Mouse (Mus musculus) embryonic facial prominence, embryonic 11.5 days (tissue): Measurements from ENCODE around the gene Cnr2. TPM values are rescaled to one million over a fixed set of nuclear protein-coding genes. Genes with fewer than 3 reads are reported as not detected.
"Not testable (repeated sequence)": the region's sequence is repeated elsewhere in the genome, so short reads cannot be mapped to it uniquely, and the experiment has no call there.

ENCODE experiments used
- ATAC-seq: fragments of 200-750 bp; cut with Nextera tagmentation; replicated peaks from 2 replicates; pipeline ENCODE4 v1.8.0; 2017; ENCODE audit warnings: low read depth; ENCODE audit not compliant: insufficient number of reproducible peaks, low FRiP score, low TSS enrichment
- DNase-seq: peaks from one replicate; pipeline ENCODE4 v3.0.0-alpha.2; 2015; ENCODE audit warnings: low spot score
- H3K27ac ChIP-seq: fragments of 300-500 bp; sonication (generic); replicated peaks from 2 replicates; pipeline ENCODE4 v1.5.1; 2014; ENCODE audit warnings: mild to moderate bottlenecking, low read depth, low read length, control low read depth
- H3K27me3 ChIP-seq: fragments of 300-500 bp; sonication (generic); 2 replicates; pipeline ENCODE4 v1.6.1; 2014; ENCODE audit warnings: mild to moderate bottlenecking, low read length, moderate library complexity, mixed read lengths; ENCODE audit not compliant: control insufficient read depth, insufficient read depth
- H3K36me3 ChIP-seq: fragments of 300-500 bp; sonication (generic); replicated peaks from 2 replicates; pipeline ENCODE4 v1.6.1; 2014; ENCODE audit warnings: low read depth, mild to moderate bottlenecking, low read length, moderate library complexity, mixed read lengths; ENCODE audit not compliant: control insufficient read depth, insufficient read depth
- H3K4me1 ChIP-seq: fragments of 300-500 bp; sonication (generic); 2 replicates; pipeline ENCODE4 v1.6.1; 2014; ENCODE audit warnings: low read length, mixed read lengths; ENCODE audit not compliant: control insufficient read depth, insufficient read depth
- H3K4me2 ChIP-seq: fragments of 300-500 bp; sonication (generic); 2 replicates; pipeline ENCODE4 v1.6.1; 2014; ENCODE audit warnings: low read depth, mild to moderate bottlenecking, control low read depth, low read length, moderate library complexity
- H3K4me3 ChIP-seq: fragments of 300-500 bp; sonication (generic); 2 replicates; pipeline ENCODE4 v1.5.1; 2014; ENCODE audit warnings: low read depth, low read length, control low read depth
- H3K9ac ChIP-seq: fragments of 300-500 bp; sonication (generic); replicated peaks from 2 replicates; pipeline ENCODE4 v1.6.1; 2014; ENCODE audit warnings: mild to moderate bottlenecking, control low read depth, low read length
- H3K9me3 ChIP-seq: fragments of 300-500 bp; sonication (generic); replicated peaks from 2 replicates; pipeline ENCODE4 v1.6.1; 2016; ENCODE audit warnings: mild to moderate bottlenecking, low read length, inconsistent platforms, mixed read lengths; ENCODE audit not compliant: control insufficient read depth
- WGBS: fragments of 180-500 bp; shearing (Covaris S2); extraction: QIAGEN DNeasy Blood & Tissue Kit; methylation state at CpG from one replicate; pipeline ENCODE4 v1.1.7; 2014; 5-methylcytosine and 5-hydroxymethylcytosine counted together
- polyA plus RNA-seq: library from polyadenylated mRNA; unstranded; fragments of >200 nt; fragmentation: Nextera tagmentation; extraction: Ambion mirVana; gene quantifications from 2 replicates; pipeline ENCODE4 v1.2.1, GENCODE M21; 2014

Gene Cnr2
- polyA plus RNA-seq, 1 experiment from 2014 or later = 0.43 TPM

- no peak for ATAC-seq
- Histone ChIP-seq H3K27me3 (no peaks in the 10 kb centered on the region), H3K4me2 (no peak overlapping the region), H3K4me3 (no peak overlapping the region), H3K9me3 (no peaks in the 10 kb centered on the region), H3K9ac (no peak overlapping the region), H3K36me3 (no peaks in the 10 kb centered on the region), H3K4me1 (no peaks in the 10 kb centered on the region), H3K27ac (no peak overlapping the region)
- WGBS = 69% methylated on average over 5 of the region's 5 CpGs
- DNase-seq = peak; percentile 56
Observed at GRCm38 (mm10) chr4:135931832-135932231, 36.6 kb downstream of the Cnr2 start.

- H3K9ac ChIP-seq = no peak overlapping the region
- H3K4me3 ChIP-seq = no peak overlapping the region
- ATAC-seq (0 out of 2 replicates have a peak, but pooled peaks have one; percentile 39), DNase-seq (no peak)
- H3K36me3 ChIP-seq = no peaks in the 10 kb centered on the region
- no peaks in the 10 kb centered on the region for H3K4me1 ChIP-seq
- H3K9me3 ChIP-seq = no peaks in the 10 kb centered on the region
- H3K27me3 ChIP-seq = no peaks in the 10 kb centered on the region
- no peak overlapping the region for H3K27ac ChIP-seq
- no peak overlapping the region for H3K4me2 ChIP-seq
- 40% methylated on average over 12 of the region's 12 CpGs for WGBS
Observed at GRCm38 (mm10) chr4:135934708-135935500, 39.7 kb downstream of the Cnr2 start.

- no peak overlapping the region for H3K9ac ChIP-seq
- no peak for ATAC-seq
- no peak overlapping the region for H3K27ac ChIP-seq
- H3K27me3 ChIP-seq = no peaks in the 10 kb centered on the region
- no peaks in the 10 kb centered on the region for H3K9me3 ChIP-seq
- H3K4me1 ChIP-seq = no peaks in the 10 kb centered on the region
- WGBS = 47% methylated on average over 5 of the region's 5 CpGs
- H3K36me3 ChIP-seq = no peaks in the 10 kb centered on the region
- H3K4me3 ChIP-seq = no peak overlapping the region
- DNase-seq = no peak
- no peak overlapping the region for H3K4me2 ChIP-seq
Observed at GRCm38 (mm10) chr4:135935502-135935901, 40.3 kb downstream of the Cnr2 start.

GRCm38 (mm10) chr4:135938858-135939257 lies 43.7 kb downstream of the Cnr2 start:
- no peaks in the 10 kb centered on the region for H3K27me3 ChIP-seq
- no peak overlapping the region for H3K27ac ChIP-seq
- H3K4me1 ChIP-seq = no peaks in the 10 kb centered on the region
- no peak overlapping the region for H3K9ac ChIP-seq
- ATAC-seq (no peak), DNase-seq (no peak)
- 86% methylated on average over 7 of the region's 7 CpGs for WGBS
- no peak overlapping the region for H3K4me2 ChIP-seq
- no peaks in the 10 kb centered on the region for H3K9me3 ChIP-seq
- no peak overlapping the region for H3K4me3 ChIP-seq
- H3K36me3 ChIP-seq = no peaks in the 10 kb centered on the region

- H3K36me3 ChIP-seq, H3K9ac ChIP-seq, H3K4me3 ChIP-seq, ATAC-seq, DNase-seq, H3K9me3 ChIP-seq, H3K4me2 ChIP-seq, H3K27me3 ChIP-seq, H3K27ac ChIP-seq, H3K4me1 ChIP-seq: not testable (repeated sequence)
- 84% methylated on average over 8 of the region's 8 CpGs for WGBS
Observed at GRCm38 (mm10) chr4:135941026-135941425, 45.8 kb downstream of the Cnr2 start.

- 88% methylated on average over 6 of the region's 6 CpGs for WGBS
- H3K4me1 ChIP-seq = no peaks in the 10 kb centered on the region
- no peak for DNase-seq
- ATAC-seq = no peak
- H3K4me2 ChIP-seq = no peak overlapping the region
- no peaks in the 10 kb centered on the region for H3K9me3 ChIP-seq
- no peaks in the 10 kb centered on the region for H3K36me3 ChIP-seq
- no peak overlapping the region for H3K9ac ChIP-seq
- H3K4me3 ChIP-seq = no peak overlapping the region
- H3K27me3 ChIP-seq = no peaks in the 10 kb centered on the region
- no peak overlapping the region for H3K27ac ChIP-seq
Observed at GRCm38 (mm10) chr4:135942193-135942592, 47.0 kb downstream of the Cnr2 start.

GRCm38 (mm10) chr4:135943389-135943788 lies 48.2 kb downstream of the Cnr2 start:
- no peaks in the 10 kb centered on the region for H3K27me3 ChIP-seq
- no peak for DNase-seq
- 65% methylated on average over 4 of the region's 4 CpGs for WGBS

GRCm38 (mm10) chr4:135945706-135946105 lies 50.5 kb downstream of the Cnr2 start:
- H3K27ac ChIP-seq = no peak overlapping the region
- DNase-seq (no peak), ATAC-seq (0 out of 2 replicates have a peak, but pooled peaks have one; percentile 15)
- H3K4me2 ChIP-seq = peak overlapping the region; percentile 85
- H3K27me3 ChIP-seq = no peaks in the 10 kb centered on the region
- WGBS = 78% methylated on average over 10 of the region's 10 CpGs
- H3K4me3 ChIP-seq = no peak overlapping the region
- H3K9me3 ChIP-seq = no peaks in the 10 kb centered on the region
- no peaks in the 10 kb centered on the region for H3K36me3 ChIP-seq
- no peaks in the 10 kb centered on the region for H3K4me1 ChIP-seq
- H3K9ac ChIP-seq = peak overlapping the region; percentile 39; the same call in 1 of the 2 replicates

More at GRCm38 (mm10) chr4:135943389-135943788, 48.2 kb downstream of the Cnr2 start:
- ATAC-seq = no peak
- Histone ChIP-seq H3K36me3 (no peaks in the 10 kb centered on the region), H3K27ac (no peak overlapping the region), H3K9me3 (no peaks in the 10 kb centered on the region), H3K9ac (no peak overlapping the region), H3K4me3 (no peak overlapping the region), H3K4me1 (no peaks in the 10 kb centered on the region), H3K4me2 (no peak overlapping the region)
